Mouse (Mus musculus): ENCODE measurements around the gene Phyh. TPM values are rescaled to one million over a fixed set of nuclear protein-coding genes. Genes with fewer than 3 reads are reported as not detected.
A peak's percentile ranks its signal among the peaks of the same experiment; 100 is the strongest.

Phyh gene
- polyA plus RNA-seq, 1 experiment from 2014 or later = 180 TPM

DNA sequence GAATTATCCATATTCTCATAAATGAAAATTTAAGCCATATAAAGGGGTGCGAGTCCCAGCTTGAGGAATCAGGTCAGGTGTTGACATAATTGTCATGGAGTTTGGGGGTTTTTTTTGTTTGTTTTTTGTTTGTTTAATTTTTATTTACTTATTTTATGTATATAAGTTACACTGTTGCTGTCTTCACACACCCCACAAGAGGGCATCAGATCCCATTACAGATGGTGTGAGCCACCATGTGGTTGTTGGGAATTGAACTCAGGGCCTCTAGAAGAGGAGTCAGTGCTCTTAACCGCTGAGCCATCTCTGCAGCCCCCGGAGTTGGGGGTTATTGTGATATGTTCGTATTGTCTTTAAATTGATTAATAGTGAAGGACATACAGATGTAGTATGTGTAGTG lies 21.8 kb upstream of the Phyh start:
- no peak for DNase-seq (ENCODE audit: low spot score)
- H3K36me3 ChIP-seq (ENCODE audit: control insufficient read depth, insufficient read depth, low read length) = peaks cover 21% of the 10 kb centered on the region
- no peaks in the 10 kb centered on the region for H3K4me1 ChIP-seq (replicated peaks; ENCODE audit: control insufficient read depth, insufficient read depth)
- no peak overlapping the region for H3K4me2 ChIP-seq (replicated peaks; ENCODE audit: low read depth)
- 96% methylated on average over 4 of the region's 4 CpGs for WGBS
- H3K4me3 ChIP-seq (ENCODE audit: low read depth, low read length) = no peak overlapping the region
- no peaks in the 10 kb centered on the region for H3K9me3 ChIP-seq (ENCODE audit: control insufficient read depth, low read length)
- TF ChIP-seq EP300 (optimal IDR thresholded peaks at IDR 0.05) (no peak), CTCF (IDR thresholded peaks at IDR 0.05; ENCODE audit: low read depth) (peak; percentile 36)
- no peak for ATAC-seq (ENCODE audit: low FRiP score, low TSS enrichment)
- H3K9ac ChIP-seq (ENCODE audit: low read length) = no peak overlapping the region
- no peaks in the 10 kb centered on the region for H3K27me3 ChIP-seq (ENCODE audit: control insufficient read depth, insufficient read depth, low read length)
- no peak overlapping the region for H3K27ac ChIP-seq (replicated peaks)

DNA sequence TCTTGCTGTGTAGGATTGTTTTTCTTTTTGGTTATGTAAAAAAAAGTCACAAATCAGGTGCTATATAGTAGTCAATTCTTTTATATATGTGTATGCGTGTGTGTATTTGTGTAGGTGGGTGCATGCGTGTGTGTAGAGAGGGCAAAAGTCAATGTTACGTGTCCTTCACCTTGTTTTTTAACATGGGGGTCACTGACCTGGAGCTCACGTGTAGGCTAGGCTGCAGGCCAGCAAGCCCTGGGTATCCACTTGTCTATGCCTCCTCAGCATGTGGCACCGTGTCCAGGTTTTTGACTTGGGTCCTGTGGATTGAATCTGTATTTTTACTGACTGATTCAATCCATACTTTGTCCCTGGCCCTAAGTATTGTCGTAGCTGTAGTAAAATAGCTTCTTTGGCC lies 18.2 kb upstream of the Phyh start:
- ATAC-seq (ENCODE audit: low FRiP score, low TSS enrichment) (no peak), DNase-seq (ENCODE audit: low spot score) (no peak)
- WGBS = 87% methylated on average over 6 of the region's 6 CpGs
- H3K9me3 ChIP-seq (ENCODE audit: control insufficient read depth, low read length) = no peaks in the 10 kb centered on the region
- H3K4me3 ChIP-seq (ENCODE audit: low read depth, low read length) = no peak overlapping the region
- H3K4me1 ChIP-seq (replicated peaks; ENCODE audit: control insufficient read depth, insufficient read depth) = no peaks in the 10 kb centered on the region
- H3K36me3 ChIP-seq (ENCODE audit: control insufficient read depth, insufficient read depth, low read length) = peaks cover 26% of the 10 kb centered on the region
- no peaks in the 10 kb centered on the region for H3K27me3 ChIP-seq (ENCODE audit: control insufficient read depth, insufficient read depth, low read length)
- TF ChIP-seq CTCF (IDR thresholded peaks at IDR 0.05; ENCODE audit: low read depth) (no peak), EP300 (optimal IDR thresholded peaks at IDR 0.05) (no peak)
- H3K4me2 ChIP-seq (replicated peaks; ENCODE audit: low read depth) = no peak overlapping the region
- no peak overlapping the region for H3K27ac ChIP-seq (replicated peaks)
- H3K9ac ChIP-seq (ENCODE audit: low read length) = no peak overlapping the region

DNA sequence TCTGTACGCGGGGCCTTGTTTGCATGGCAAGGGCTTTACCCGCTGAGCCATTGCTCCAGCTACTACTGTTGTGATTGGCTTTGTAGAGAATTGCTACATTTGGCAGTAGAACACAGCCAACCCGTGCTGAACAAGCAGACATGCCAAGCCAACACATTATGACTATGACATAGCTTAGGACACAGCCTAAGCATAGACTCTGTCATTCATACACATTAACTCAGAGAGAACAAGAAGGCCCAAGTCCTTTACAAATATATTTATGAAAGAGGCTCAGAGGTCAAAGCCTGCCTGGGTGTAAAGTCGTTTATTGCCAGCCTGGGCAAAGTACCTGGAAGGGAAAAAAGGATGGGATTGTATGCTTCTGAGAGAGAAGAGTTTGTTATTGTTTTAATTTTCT lies 16.5 kb upstream of the Phyh start:
- no peak for TF ChIP-seq CTCF (IDR thresholded peaks at IDR 0.05; ENCODE audit: low read depth)
- TF ChIP-seq EP300 (optimal IDR thresholded peaks at IDR 0.05) = no peak
- H3K4me3 ChIP-seq (ENCODE audit: low read depth, low read length) = no peak overlapping the region
- peaks cover 35% of the 10 kb centered on the region for H3K36me3 ChIP-seq (ENCODE audit: control insufficient read depth, insufficient read depth, low read length)
- ATAC-seq (ENCODE audit: low FRiP score, low TSS enrichment) (no peak), DNase-seq (ENCODE audit: low spot score) (no peak)
- no peak overlapping the region for H3K9ac ChIP-seq (ENCODE audit: low read length)
- H3K4me1 ChIP-seq (replicated peaks; ENCODE audit: control insufficient read depth, insufficient read depth) = no peaks in the 10 kb centered on the region
- no peak overlapping the region for H3K27ac ChIP-seq (replicated peaks)
- H3K4me2 ChIP-seq (replicated peaks; ENCODE audit: low read depth) = no peak overlapping the region
- 88% methylated on average over 5 of the region's 5 CpGs for WGBS
- no peaks in the 10 kb centered on the region for H3K27me3 ChIP-seq (ENCODE audit: control insufficient read depth, insufficient read depth, low read length)
- H3K9me3 ChIP-seq (ENCODE audit: control insufficient read depth, low read length) = no peaks in the 10 kb centered on the region

DNA sequence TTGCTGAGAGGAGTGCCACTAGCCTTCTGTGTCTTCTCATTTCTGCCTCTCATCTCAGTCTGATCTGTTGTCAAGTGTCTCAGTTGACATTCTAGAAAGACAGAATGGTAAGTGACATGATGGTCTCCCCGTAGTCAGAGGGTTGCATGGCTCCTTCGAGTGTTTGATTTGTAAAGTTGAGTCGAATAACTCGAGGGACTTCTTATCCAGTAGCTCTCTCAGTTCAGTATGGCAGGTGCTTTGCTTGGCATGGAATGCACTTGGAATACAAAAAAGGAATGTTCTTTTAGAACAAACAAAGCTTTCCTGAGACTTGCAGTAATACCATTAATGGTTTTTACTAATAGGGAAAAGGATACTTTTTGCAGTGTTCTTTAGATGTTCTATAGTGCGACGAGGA lies 11.7 kb upstream of the Phyh start:
- H3K4me2 ChIP-seq (replicated peaks; ENCODE audit: low read depth) = no peak overlapping the region
- no peak overlapping the region for H3K4me3 ChIP-seq (ENCODE audit: low read depth, low read length)
- H3K36me3 ChIP-seq (ENCODE audit: control insufficient read depth, insufficient read depth, low read length) = peaks cover 17% of the 10 kb centered on the region
- no peak overlapping the region for H3K9ac ChIP-seq (ENCODE audit: low read length)
- H3K27me3 ChIP-seq (ENCODE audit: control insufficient read depth, insufficient read depth, low read length) = no peaks in the 10 kb centered on the region
- ATAC-seq (ENCODE audit: low FRiP score, low TSS enrichment) (no peak), DNase-seq (ENCODE audit: low spot score) (no peak)
- 84% methylated on average over 6 of the region's 6 CpGs for WGBS
- no peaks in the 10 kb centered on the region for H3K4me1 ChIP-seq (replicated peaks; ENCODE audit: control insufficient read depth, insufficient read depth)
- TF ChIP-seq EP300 (optimal IDR thresholded peaks at IDR 0.05) = no peak
- no peak for TF ChIP-seq CTCF (IDR thresholded peaks at IDR 0.05; ENCODE audit: low read depth)
- no peak overlapping the region for H3K27ac ChIP-seq (replicated peaks)
- 0 out of 2 replicates have a peak, but pooled peaks cover 2% of the 10 kb centered on the region for H3K9me3 ChIP-seq (ENCODE audit: control insufficient read depth, low read length)

DNA sequence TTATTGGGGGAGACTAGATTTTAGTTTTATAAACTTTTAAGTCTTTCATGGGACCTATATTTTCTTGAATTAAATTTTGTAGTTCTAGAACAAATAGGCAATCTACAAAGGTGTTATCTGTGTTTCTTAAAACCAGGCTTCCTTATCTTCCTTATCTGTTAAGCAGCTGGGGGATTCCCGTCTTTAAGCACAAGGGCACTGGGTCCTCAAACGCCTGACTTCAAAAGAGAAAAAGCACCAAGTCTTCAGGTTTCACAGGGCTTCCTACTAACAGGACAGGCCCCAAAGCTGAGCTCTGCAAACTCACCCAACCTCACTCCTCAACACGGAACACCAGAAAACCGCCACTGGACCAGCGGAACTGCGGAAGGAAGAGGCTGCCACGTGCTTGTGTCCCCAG lies 10.9 kb upstream of the Phyh start:
- Histone ChIP-seq H3K4me3 (ENCODE audit: low read depth, low read length) (no peak overlapping the region), H3K4me2 (replicated peaks; ENCODE audit: low read depth) (no peak overlapping the region), H3K9ac (ENCODE audit: low read length) (no peak overlapping the region), H3K36me3 (ENCODE audit: control insufficient read depth, insufficient read depth, low read length) (peaks cover 14% of the 10 kb centered on the region), H3K4me1 (replicated peaks; ENCODE audit: control insufficient read depth, insufficient read depth) (no peaks in the 10 kb centered on the region), H3K27me3 (ENCODE audit: control insufficient read depth, insufficient read depth, low read length) (no peaks in the 10 kb centered on the region), H3K9me3 (ENCODE audit: control insufficient read depth, low read length) (0 out of 2 replicates have a peak, but pooled peaks cover 4% of the 10 kb centered on the region), H3K27ac (replicated peaks) (no peak overlapping the region)
- WGBS = 70% methylated on average over 7 of the region's 7 CpGs
- no peak for ATAC-seq (ENCODE audit: low FRiP score, low TSS enrichment)
- no peak for TF ChIP-seq EP300 (optimal IDR thresholded peaks at IDR 0.05)
- TF ChIP-seq CTCF (IDR thresholded peaks at IDR 0.05; ENCODE audit: low read depth) = no peak
- no peak for DNase-seq (ENCODE audit: low spot score)

DNA sequence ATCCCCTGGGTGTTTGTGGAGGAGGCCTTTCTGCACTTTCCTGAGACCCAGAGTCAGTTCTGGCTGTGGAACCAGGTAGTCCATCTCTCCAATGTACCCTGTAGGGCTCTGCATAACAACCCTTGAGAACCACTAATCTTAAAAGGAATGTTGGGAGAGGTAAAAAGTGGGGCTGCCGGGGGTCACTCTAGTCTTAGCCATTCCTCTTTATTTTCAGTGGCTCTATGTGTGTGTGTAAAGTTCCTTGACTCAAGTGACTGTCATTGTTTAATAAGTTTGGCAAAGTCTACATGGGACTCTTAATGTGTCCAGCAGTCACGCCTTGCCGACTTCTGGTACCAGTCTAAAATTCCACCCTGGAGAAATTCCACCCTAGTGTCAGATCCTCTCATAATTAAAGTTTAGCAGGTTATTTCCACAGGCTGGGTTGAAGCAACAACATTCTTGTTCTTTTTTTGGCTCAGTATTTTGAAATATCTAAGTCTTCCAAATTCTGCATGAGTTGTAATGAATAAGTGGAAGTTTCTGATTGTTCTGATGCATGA lies 10.0 kb upstream of the Phyh start:
- H3K9me3 ChIP-seq (ENCODE audit: control insufficient read depth, low read length) = 0 out of 2 replicates have a peak, but pooled peaks cover 4% of the 10 kb centered on the region
- DNase-seq (ENCODE audit: low spot score) = no peak
- H3K4me3 ChIP-seq (ENCODE audit: low read depth, low read length) = no peak overlapping the region
- H3K36me3 ChIP-seq (ENCODE audit: control insufficient read depth, insufficient read depth, low read length) = peaks cover 14% of the 10 kb centered on the region
- H3K27me3 ChIP-seq (ENCODE audit: control insufficient read depth, insufficient read depth, low read length) = no peaks in the 10 kb centered on the region
- 87% methylated on average over 3 of the region's 3 CpGs for WGBS
- no peaks in the 10 kb centered on the region for H3K4me1 ChIP-seq (replicated peaks; ENCODE audit: control insufficient read depth, insufficient read depth)
- no peak for TF ChIP-seq EP300 (optimal IDR thresholded peaks at IDR 0.05)
- no peak for TF ChIP-seq CTCF (IDR thresholded peaks at IDR 0.05; ENCODE audit: low read depth)
- H3K4me2 ChIP-seq (replicated peaks; ENCODE audit: low read depth) = no peak overlapping the region
- H3K27ac ChIP-seq (replicated peaks) = no peak overlapping the region
- no peak overlapping the region for H3K9ac ChIP-seq (ENCODE audit: low read length)
- ATAC-seq (ENCODE audit: low FRiP score, low TSS enrichment) = no peak

Data from stomach, postnatal 0 days (tissue).